Mouse (Mus musculus): Measurements from ENCODE around the gene Ass1. TPM values are rescaled to one million over a fixed set of nuclear protein-coding genes. Genes with fewer than 3 reads are reported as not detected.

Ass1 gene
- polyA plus RNA-seq, 1 experiment from 2014 or later, result 6.8 TPM

GRCm38 (mm10) chr2:31460920-31461319 is 9.1 kb upstream of the Ass1 start:
- no peak for DNase-seq (ENCODE audit: low spot score)
- 80% methylated on average over 7 of the region's 7 CpGs for WGBS
- Histone ChIP-seq H3K4me1 (peaks cover 42% of the 10 kb centered on the region), H3K4me3 (no peak overlapping the region), H3K36me3 (no peaks in the 10 kb centered on the region), H3K27ac (no peak overlapping the region), H3K27me3 (ENCODE audit: low read depth, poor library complexity, severe bottlenecking) (peaks cover 57% of the 10 kb centered on the region), H3K9me3 (replicated peaks) (no peaks in the 10 kb centered on the region)

GRCm38 (mm10) chr2:31462051-31462450 is 8.0 kb upstream of the Ass1 start:
- Histone ChIP-seq H3K9me3 (replicated peaks) (no peaks in the 10 kb centered on the region), H3K36me3 (no peaks in the 10 kb centered on the region), H3K27me3 (ENCODE audit: low read depth, poor library complexity, severe bottlenecking) (peaks cover 55% of the 10 kb centered on the region), H3K4me1 (peaks cover 42% of the 10 kb centered on the region), H3K27ac (no peak overlapping the region), H3K4me3 (no peak overlapping the region)
- 48% methylated on average over 8 of the region's 8 CpGs for WGBS
- no peak for DNase-seq (ENCODE audit: low spot score)

- 86% methylated on average over 7 of the region's 7 CpGs for WGBS
- no peaks in the 10 kb centered on the region for H3K9me3 ChIP-seq (replicated peaks)
- peaks cover 42% of the 10 kb centered on the region for H3K4me1 ChIP-seq
- H3K27ac ChIP-seq, result no peak overlapping the region
- H3K27me3 ChIP-seq (ENCODE audit: low read depth, poor library complexity, severe bottlenecking), result peaks cover 47% of the 10 kb centered on the region
- no peak for DNase-seq (ENCODE audit: low spot score)
- H3K4me3 ChIP-seq, result no peak overlapping the region
- H3K36me3 ChIP-seq, result no peaks in the 10 kb centered on the region
Observed at GRCm38 (mm10) chr2:31463253-31463652, 6.8 kb upstream of the Ass1 start.

DNA sequence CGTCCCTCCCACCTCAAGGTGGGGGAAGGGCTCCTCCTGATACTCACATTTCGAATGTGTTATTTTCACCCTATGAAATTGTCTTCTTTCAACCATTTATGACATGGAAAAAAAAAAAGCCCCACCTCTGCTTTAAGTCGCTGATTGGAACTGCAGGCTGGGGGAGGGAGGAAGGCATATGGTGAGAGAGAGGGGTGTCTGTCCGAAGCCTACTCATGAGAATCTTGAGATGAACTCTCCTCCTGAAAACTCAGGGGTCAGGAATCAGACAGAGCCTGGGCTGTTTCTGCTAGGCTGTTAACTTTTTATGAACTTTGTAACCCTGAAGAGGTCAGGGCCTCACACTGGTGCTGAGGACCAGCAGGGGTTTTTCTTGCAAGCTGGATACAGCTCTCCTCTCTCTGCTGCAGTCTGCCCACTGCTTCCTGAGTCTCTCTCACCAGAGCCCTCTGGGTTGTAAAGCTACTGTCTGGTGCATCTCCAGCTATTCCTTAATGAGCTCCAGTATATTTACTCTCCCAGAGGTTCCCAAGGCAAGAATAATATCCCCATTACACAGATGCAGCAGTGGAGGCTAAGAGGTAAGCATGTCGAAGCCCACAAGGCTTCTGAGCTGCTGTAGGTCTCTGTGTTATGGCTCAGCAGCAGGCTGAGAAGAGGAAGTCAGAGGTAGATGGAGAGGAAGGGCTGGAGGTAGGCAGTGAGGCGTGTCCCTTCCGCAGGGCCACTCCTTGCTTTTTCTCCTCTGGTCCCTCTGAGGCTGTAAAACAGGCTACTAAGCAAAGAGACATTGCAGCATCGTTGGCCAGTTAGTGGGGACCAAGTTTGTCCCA is 6.1 kb upstream of the Ass1 start:
- no peak for DNase-seq (ENCODE audit: low spot score)
- H3K4me3 ChIP-seq, result no peak overlapping the region
- H3K36me3 ChIP-seq, result no peaks in the 10 kb centered on the region
- no peak overlapping the region for H3K27ac ChIP-seq
- H3K27me3 ChIP-seq (ENCODE audit: low read depth, poor library complexity, severe bottlenecking), result peaks cover 47% of the 10 kb centered on the region
- WGBS, result 45% methylated on average over 8 of the region's 8 CpGs
- peaks cover 37% of the 10 kb centered on the region for H3K4me1 ChIP-seq
- no peaks in the 10 kb centered on the region for H3K9me3 ChIP-seq (replicated peaks)

GRCm38 (mm10) chr2:31464529-31464910 is 5.5 kb upstream of the Ass1 start:
- H3K4me3 ChIP-seq, result no peak overlapping the region
- DNase-seq (ENCODE audit: low spot score), result no peak
- H3K27me3 ChIP-seq (ENCODE audit: low read depth, poor library complexity, severe bottlenecking), result peaks cover 47% of the 10 kb centered on the region
- no peaks in the 10 kb centered on the region for H3K36me3 ChIP-seq
- no peaks in the 10 kb centered on the region for H3K9me3 ChIP-seq (replicated peaks)
- no peak overlapping the region for H3K27ac ChIP-seq
- peaks cover 36% of the 10 kb centered on the region for H3K4me1 ChIP-seq
- 71% methylated on average over 6 of the region's 6 CpGs for WGBS

DNA sequence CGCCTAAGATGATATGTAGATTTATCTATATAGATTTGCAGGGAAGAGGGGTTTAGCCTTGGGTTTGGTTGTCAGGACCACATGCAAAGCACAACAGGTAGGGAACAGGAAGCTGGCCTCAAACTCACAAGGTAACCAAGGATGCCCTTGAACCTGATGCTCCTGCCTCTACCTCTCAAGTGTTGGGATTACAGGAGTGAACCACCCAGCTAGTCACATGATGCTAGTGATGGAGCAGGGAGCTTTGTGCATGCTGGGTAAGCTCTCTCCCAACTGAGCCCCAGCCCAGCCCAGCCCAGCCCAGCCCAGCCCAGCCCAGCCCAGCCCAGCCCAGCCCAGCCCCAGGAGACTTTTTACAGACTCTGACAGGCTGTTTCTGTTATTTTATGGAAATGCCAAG is 2.5 kb upstream of the Ass1 start:
- Histone ChIP-seq H3K36me3 (no peaks in the 10 kb centered on the region), H3K9me3 (replicated peaks) (no peaks in the 10 kb centered on the region), H3K4me1 (peaks cover 44% of the 10 kb centered on the region), H3K27me3 (ENCODE audit: low read depth, poor library complexity, severe bottlenecking) (peaks cover 49% of the 10 kb centered on the region), H3K27ac (no peak overlapping the region), H3K4me3 (no peak overlapping the region)
- 88% methylated on average over 1 of the region's 1 CpGs for WGBS
- DNase-seq (ENCODE audit: low spot score), result no peak

GRCm38 (mm10) chr2:31468857-31469256 is 1.1 kb upstream of the Ass1 start:
- H3K9me3 ChIP-seq (replicated peaks), result no peaks in the 10 kb centered on the region
- no peaks in the 10 kb centered on the region for H3K36me3 ChIP-seq
- H3K27ac ChIP-seq, result no peak overlapping the region
- no peak overlapping the region for H3K4me3 ChIP-seq
- H3K27me3 ChIP-seq (ENCODE audit: low read depth, poor library complexity, severe bottlenecking), result peaks cover 47% of the 10 kb centered on the region
- H3K4me1 ChIP-seq, result peaks cover 36% of the 10 kb centered on the region
- 79% methylated on average over 7 of the region's 7 CpGs for WGBS
- no peak for DNase-seq (ENCODE audit: low spot score)

- no peak for DNase-seq (ENCODE audit: low spot score)
- peak overlapping the region; percentile 36; the same call in 1 of the 2 replicates for H3K27ac ChIP-seq
- H3K4me3 ChIP-seq, result peak overlapping the region; percentile 56
- H3K4me1 ChIP-seq, result peaks cover 30% of the 10 kb centered on the region
- H3K27me3 ChIP-seq (ENCODE audit: low read depth, poor library complexity, severe bottlenecking), result peaks cover 47% of the 10 kb centered on the region
- WGBS, result 25% methylated on average over 7 of the region's 7 CpGs
- no peaks in the 10 kb centered on the region for H3K36me3 ChIP-seq
- no peaks in the 10 kb centered on the region for H3K9me3 ChIP-seq (replicated peaks)
Observed at GRCm38 (mm10) chr2:31469480-31469879, 527 bp upstream of the Ass1 start.

DNA sequence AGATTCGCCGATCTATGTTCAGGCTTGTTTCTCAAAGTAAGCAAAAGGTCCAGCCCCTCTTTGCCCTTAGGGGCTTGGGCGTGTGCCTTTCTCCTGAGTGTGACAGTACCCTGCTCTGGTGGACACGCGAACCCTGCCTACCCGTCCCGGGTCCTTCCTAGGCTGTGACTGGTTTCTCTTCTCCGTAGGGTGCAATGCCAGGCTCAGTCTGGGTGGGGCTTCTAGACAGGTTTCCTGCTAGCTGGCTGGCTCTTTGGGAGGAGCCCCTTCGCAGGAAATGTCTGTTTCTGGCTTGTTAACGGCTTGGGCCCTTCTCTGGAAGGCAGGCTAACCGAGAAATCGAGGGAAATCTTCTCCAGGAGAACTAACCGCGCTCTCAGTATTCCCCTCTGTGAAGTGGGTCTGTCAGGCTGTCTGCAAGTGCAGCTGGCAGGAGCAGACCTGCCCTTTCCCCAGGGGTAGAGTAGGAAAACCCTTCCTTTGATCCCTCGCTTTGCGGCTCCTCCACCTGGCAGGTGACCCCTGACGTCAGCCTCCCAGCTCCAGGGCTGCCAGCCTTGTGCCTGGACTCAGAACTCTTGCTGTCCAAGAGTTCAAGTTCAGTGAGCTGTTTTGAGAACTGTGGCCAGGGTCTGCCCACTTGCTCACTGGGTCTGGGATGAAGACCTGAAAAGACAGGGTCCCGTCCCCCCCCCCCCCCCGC is 827 bp downstream of the Ass1 start:
- Histone ChIP-seq H3K36me3 (no peaks in the 10 kb centered on the region), H3K4me3 (peak overlapping the region; percentile 56), H3K9me3 (replicated peaks) (no peaks in the 10 kb centered on the region), H3K4me1 (peaks cover 27% of the 10 kb centered on the region), H3K27ac (no peak overlapping the region), H3K27me3 (ENCODE audit: low read depth, poor library complexity, severe bottlenecking) (peaks cover 47% of the 10 kb centered on the region)
- DNase-seq (ENCODE audit: low spot score), result peak; percentile 53
- 11% methylated on average over 19 of the region's 19 CpGs for WGBS

DNA sequence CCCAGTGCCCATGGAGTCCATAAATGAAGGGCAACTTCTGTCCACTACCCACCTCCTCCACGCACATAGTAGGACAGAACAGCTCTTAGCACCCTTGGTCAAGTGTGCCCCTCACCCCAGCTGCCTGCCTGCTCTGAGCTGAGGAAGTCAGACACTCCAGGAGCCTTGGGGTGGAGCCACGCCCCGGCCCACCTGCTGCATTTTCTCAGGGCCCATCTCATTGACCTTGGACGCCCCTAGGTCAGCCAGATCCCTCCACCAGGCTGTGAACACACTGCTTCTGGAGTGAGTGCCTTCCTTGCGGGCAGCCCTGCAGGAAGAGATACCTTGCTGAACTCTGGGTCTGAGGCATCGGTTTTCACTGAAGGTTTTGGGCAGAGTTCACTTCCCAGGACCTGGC is 1.6 kb downstream of the Ass1 start:
- Histone ChIP-seq H3K27ac (no peak overlapping the region), H3K4me3 (no peak overlapping the region; the same call in 1 of the 2 replicates), H3K27me3 (ENCODE audit: low read depth, poor library complexity, severe bottlenecking) (peaks cover 47% of the 10 kb centered on the region), H3K36me3 (no peaks in the 10 kb centered on the region), H3K9me3 (replicated peaks) (no peaks in the 10 kb centered on the region), H3K4me1 (peaks cover 27% of the 10 kb centered on the region)
- 47% methylated on average over 6 of the region's 6 CpGs for WGBS
- DNase-seq (ENCODE audit: low spot score), result no peak

DNA sequence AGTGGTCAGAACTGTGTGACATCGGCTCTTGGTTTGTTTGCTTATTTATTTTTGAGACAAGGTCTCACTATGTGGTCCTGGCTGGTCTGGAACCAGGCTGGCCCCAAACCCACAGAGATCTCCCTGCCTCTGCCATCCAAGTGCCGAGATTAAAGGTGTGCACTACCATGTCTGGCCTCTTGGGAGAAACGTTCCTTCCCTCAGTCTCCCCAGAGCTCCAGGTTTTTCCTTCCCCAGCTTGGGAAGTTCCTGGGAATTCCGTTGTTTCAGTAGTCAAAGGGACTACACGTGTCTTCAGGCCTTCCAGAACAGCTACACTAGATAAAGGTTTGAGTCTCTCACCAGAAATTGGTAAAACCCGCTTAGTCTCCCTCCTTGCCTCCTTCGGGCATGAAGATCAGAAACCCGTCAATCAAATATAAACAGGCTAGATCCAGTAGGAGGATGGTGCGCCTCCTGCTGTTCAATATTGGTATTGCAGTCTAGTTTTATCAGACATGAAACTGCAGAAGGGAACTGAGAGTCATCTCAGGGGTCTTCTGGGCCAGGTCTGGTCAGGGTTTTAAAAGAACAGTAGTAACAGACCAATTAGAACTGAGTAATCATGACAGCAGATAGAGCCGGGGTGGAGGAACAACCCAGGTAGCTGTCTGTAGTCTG is 2.5 kb downstream of the Ass1 start:
- Histone ChIP-seq H3K27ac (no peak overlapping the region), H3K4me3 (no peak overlapping the region), H3K27me3 (ENCODE audit: low read depth, poor library complexity, severe bottlenecking) (peaks cover 47% of the 10 kb centered on the region), H3K9me3 (replicated peaks) (no peaks in the 10 kb centered on the region), H3K4me1 (peaks cover 31% of the 10 kb centered on the region), H3K36me3 (no peaks in the 10 kb centered on the region)
- WGBS, result 52% methylated on average over 10 of the region's 10 CpGs
- peak; percentile 60 for DNase-seq (ENCODE audit: low spot score)

DNA sequence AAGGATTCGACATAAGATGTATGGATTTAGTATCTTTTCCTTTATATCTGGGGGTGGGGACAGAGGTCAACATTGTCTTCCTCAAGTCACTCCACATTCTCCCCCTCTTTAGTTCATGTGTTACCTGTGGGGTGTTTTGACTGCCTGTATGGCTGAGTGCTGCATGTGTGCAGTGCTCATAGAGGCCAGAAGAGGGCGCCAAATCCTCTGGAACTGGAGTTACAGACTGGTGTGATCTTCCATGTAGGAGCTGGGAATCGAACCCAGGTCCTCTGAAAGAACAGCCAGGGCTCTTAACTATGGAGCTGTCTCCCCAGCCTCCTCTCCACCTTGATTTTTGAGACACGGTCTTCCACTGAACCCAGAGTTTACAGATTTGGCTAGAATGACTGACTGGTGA is 3.9 kb downstream of the Ass1 start:
- no peak overlapping the region for H3K4me3 ChIP-seq
- no peaks in the 10 kb centered on the region for H3K9me3 ChIP-seq (replicated peaks)
- 68% methylated on average over 4 of the region's 4 CpGs for WGBS
- no peaks in the 10 kb centered on the region for H3K36me3 ChIP-seq
- peaks cover 35% of the 10 kb centered on the region for H3K4me1 ChIP-seq
- peaks cover 36% of the 10 kb centered on the region for H3K27me3 ChIP-seq (ENCODE audit: low read depth, poor library complexity, severe bottlenecking)
- no peak overlapping the region for H3K27ac ChIP-seq
- no peak for DNase-seq (ENCODE audit: low spot score)

DNA sequence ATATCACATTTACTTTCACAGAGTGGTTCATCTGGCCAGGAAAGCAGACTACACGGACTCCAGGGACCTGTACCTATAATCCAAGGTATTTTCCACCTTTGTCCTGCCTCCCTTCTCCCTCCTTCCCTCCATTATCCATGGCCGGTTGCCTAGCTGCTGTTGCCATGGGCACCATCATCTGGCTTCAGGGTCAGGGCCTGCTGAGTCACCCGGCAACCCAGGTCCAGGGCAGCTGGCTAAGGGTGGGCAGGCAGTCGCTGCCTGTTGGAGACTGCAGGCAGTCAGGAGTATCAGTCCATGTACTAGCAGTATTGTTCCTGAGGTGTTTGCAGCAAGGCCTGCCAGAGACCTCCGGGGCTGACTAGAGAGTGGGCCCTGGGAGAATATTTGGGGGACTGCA is 4.7 kb downstream of the Ass1 start:
- DNase-seq (ENCODE audit: low spot score), result no peak
- Histone ChIP-seq H3K36me3 (no peaks in the 10 kb centered on the region), H3K4me3 (no peak overlapping the region), H3K4me1 (peaks cover 28% of the 10 kb centered on the region), H3K9me3 (replicated peaks) (no peaks in the 10 kb centered on the region), H3K27ac (no peak overlapping the region), H3K27me3 (ENCODE audit: low read depth, poor library complexity, severe bottlenecking) (peaks cover 28% of the 10 kb centered on the region)
- WGBS, result 66% methylated on average over 5 of the region's 5 CpGs

All from limb, embryonic 10.5 days (tissue).